Mouse (Mus musculus): ENCODE measurements around the gene Prodh2.

GRCm38 (mm10) chr7:30463568-30463967 lies 29.9 kb upstream of the Prodh2 start:
- TF ChIP-seq CTCF (IDR thresholded peaks at IDR 0.05; ENCODE audit: low read depth) (no peak), EP300 (IDR thresholded peaks at IDR 0.05; ENCODE audit: low read depth) (no peak)
